Mouse (Mus musculus) embryonic stem cell, embryonic (primary cell): Measurements from ENCODE around the gene Olfr520.

Experiments used
- CTCF ChIA-PET, 4 experiments: fragments of 300-600 bp in 2 of 4; fragments of 350-600 bp in 2 of 4; sonication (Branson Sonifier 250); formaldehyde crosslinking; loops; one replicate each; lab custom pipeline; 2022; ENCODE audit warnings: inconsistent platforms in 2 of 4; lab: Charles Lee
- POLR2A ChIA-PET, 4 experiments: fragments of 300-600 bp in 2 of 4; fragments of 350-600 bp in 2 of 4; sonication (Branson Sonifier 250); formaldehyde crosslinking; loops; one replicate each; lab custom pipeline; 2022; ENCODE audit warnings: antibody characterized with exemption in 4 of 4, inconsistent platforms in 1 of 4; lab: Charles Lee

Olfr520 gene

GRCm38 (mm10) chr7:99729973-99730372 is at the start of gene Olfr520:
TSS of gene Olfr520 (plus strand) at chr7:99730273.
- ChIA-PET POLR2A (no interaction called here), CTCF (no interaction called here)

- ChIA-PET CTCF (interaction anchor here in 3 of 4 experiments (0.5 to 1.3 kb wide), 3 partner anchors 22 to 532 kb away, joined by 3 to 13 read pairs (median 3); no protein-coding TSS in a partner anchor), POLR2A (interaction anchor here in 1 of 4 experiments (1.4 kb wide), 1 partner anchor 55 kb away, joined by 3 read pairs; no protein-coding TSS in a partner anchor)
Observed at GRCm38 (mm10) chr7:99680771-99681170, 49.3 kb upstream of the Olfr520 start.

GRCm38 (mm10) chr7:99684086-99684485 is 46.0 kb upstream of the Olfr520 start:
- ChIA-PET CTCF (interaction anchor here in 2 of 4 experiments (0.6 to 1.4 kb wide), 2 partner anchors 25 to 311 kb away, joined by 3 to 4 read pairs; no protein-coding TSS in a partner anchor), POLR2A (no interaction called here)

GRCm38 (mm10) chr7:99690819-99691218 is 39.3 kb upstream of the Olfr520 start:
- ChIA-PET CTCF (interaction anchor here in 2 of 4 experiments (0.7 to 2.1 kb wide), 4 partner anchors 19 to 383 kb away, joined by 3 to 6 read pairs (median 4); no protein-coding TSS in a partner anchor), POLR2A (interaction anchor here in 3 of 4 experiments (0.6 to 1.5 kb wide), 3 partner anchors 12 to 199 kb away, joined by 3 read pairs; no protein-coding TSS in a partner anchor)

- CTCF ChIA-PET, result interaction anchor here in 1 of 4 experiments (0.6 kb wide), 1 partner anchor 907 kb away, joined by 3 read pairs; no protein-coding TSS in a partner anchor
- POLR2A ChIA-PET, result no interaction called here
Observed at GRCm38 (mm10) chr7:99692396-99692795, 37.7 kb upstream of the Olfr520 start.

GRCm38 (mm10) chr7:99693387-99693786 is 36.7 kb upstream of the Olfr520 start:
- POLR2A ChIA-PET, result no interaction called here
- CTCF ChIA-PET, result interaction anchor here in 1 of 4 experiments (0.5 kb wide), 1 partner anchor 222 kb away, joined by 3 read pairs; no protein-coding TSS in a partner anchor

- POLR2A ChIA-PET, result no interaction called here
- CTCF ChIA-PET, result interaction anchor here in 1 of 4 experiments (0.5 kb wide), 1 partner anchor 222 kb away, joined by 3 read pairs; no protein-coding TSS in a partner anchor
Observed at GRCm38 (mm10) chr7:99693976-99694375, 36.1 kb upstream of the Olfr520 start.

- ChIA-PET CTCF (interaction anchor here in 2 of 4 experiments (1.1 to 2.0 kb wide), 2 partner anchors 14 to 36 kb away, joined by 3 to 4 read pairs; no protein-coding TSS in a partner anchor), POLR2A (interaction anchor here in 1 of 4 experiments (0.7 kb wide), 1 partner anchor 88 kb away, joined by 8 read pairs; no protein-coding TSS in a partner anchor)
Observed at GRCm38 (mm10) chr7:99694424-99694823, 35.6 kb upstream of the Olfr520 start.

- CTCF ChIA-PET, result interaction anchor here (0.6 to 2.0 kb wide), 9 partner anchors 13 to 275 kb away, joined by 3 to 8 read pairs (median 4); no protein-coding TSS in a partner anchor
Observed at GRCm38 (mm10) chr7:99695471-99696057, 34.5 kb upstream of the Olfr520 start.

GRCm38 (mm10) chr7:99698576-99698975 is 31.5 kb upstream of the Olfr520 start:
- ChIA-PET POLR2A (interaction anchor here in 1 of 4 experiments (0.6 kb wide), 1 partner anchor 225 kb away, joined by 8 read pairs; no protein-coding TSS in a partner anchor), CTCF (no interaction called here)

More at GRCm38 (mm10) chr7:99695471-99696057, 34.5 kb upstream of the Olfr520 start:
- POLR2A ChIA-PET, result interaction anchor here in 3 of 4 experiments (0.6 to 1.6 kb wide), 4 partner anchors 11 to 745 kb away, joined by 3 to 4 read pairs (median 4); no protein-coding TSS in a partner anchor

- ChIA-PET CTCF (interaction anchor here in 1 of 4 experiments (0.6 kb wide), 1 partner anchor 108 kb away, joined by 3 read pairs; no protein-coding TSS in a partner anchor), POLR2A (no interaction called here)
Observed at GRCm38 (mm10) chr7:99699106-99699505, 31.0 kb upstream of the Olfr520 start.

- ChIA-PET CTCF (interaction anchor here in 2 of 4 experiments (0.6 to 0.9 kb wide), 4 partner anchors 10 to 220 kb away, joined by 3 read pairs; no protein-coding TSS in a partner anchor), POLR2A (interaction anchor here in 1 of 4 experiments (0.6 kb wide), 1 partner anchor 1391 kb away, joined by 3 read pairs; no protein-coding TSS in a partner anchor)
Observed at GRCm38 (mm10) chr7:99699709-99700151, 30.3 kb upstream of the Olfr520 start.

- CTCF ChIA-PET, result interaction anchor here in 3 of 4 experiments (0.6 to 1.2 kb wide), 3 partner anchors 9 to 75 kb away, joined by 3 read pairs; no protein-coding TSS in a partner anchor
- POLR2A ChIA-PET, result interaction anchor here in 1 of 4 experiments (0.6 kb wide), 1 partner anchor 19 kb away, joined by 3 read pairs; no protein-coding TSS in a partner anchor
Observed at GRCm38 (mm10) chr7:99700641-99701040, 29.4 kb upstream of the Olfr520 start.

GRCm38 (mm10) chr7:99702201-99702600 is 27.9 kb upstream of the Olfr520 start:
- ChIA-PET CTCF (interaction anchor here in 1 of 4 experiments (0.7 to 0.9 kb wide), 2 partner anchors 9 to 43 kb away, joined by 3 read pairs; partner anchors contain the start of gene Slco2b1), POLR2A (interaction anchor here in 1 of 4 experiments (0.5 to 1.2 kb wide), 4 partner anchors 11 to 341 kb away, joined by 3 to 5 read pairs (median 3); no protein-coding TSS in a partner anchor)

- ChIA-PET CTCF (no interaction called here), POLR2A (interaction anchor here in 1 of 4 experiments (0.5 kb wide), 1 partner anchor 138 kb away, joined by 3 read pairs; no protein-coding TSS in a partner anchor)
Observed at GRCm38 (mm10) chr7:99704736-99705519, 25.1 kb upstream of the Olfr520 start.

- CTCF ChIA-PET, result interaction anchor here in 3 of 4 experiments (0.6 to 2.0 kb wide), 8 partner anchors 47 to 207 kb away, joined by 3 to 5 read pairs (median 4); no protein-coding TSS in a partner anchor
- POLR2A ChIA-PET, result interaction anchor here in 1 of 4 experiments (1.0 to 1.2 kb wide), 2 partner anchors 11 to 54 kb away, joined by 3 read pairs; no protein-coding TSS in a partner anchor
Observed at GRCm38 (mm10) chr7:99706341-99707037, 23.6 kb upstream of the Olfr520 start.

- CTCF ChIA-PET, result interaction anchor here in 3 of 4 experiments (0.7 to 2.0 kb wide), 7 partner anchors 47 to 207 kb away, joined by 3 to 9 read pairs (median 4); no protein-coding TSS in a partner anchor
- POLR2A ChIA-PET, result interaction anchor here in 1 of 4 experiments (1.0 to 1.2 kb wide), 2 partner anchors 12 to 55 kb away, joined by 3 read pairs; no protein-coding TSS in a partner anchor
Observed at GRCm38 (mm10) chr7:99707038-99707595, 23.0 kb upstream of the Olfr520 start.
